Mouse (Mus musculus) NIH3T3 (cell line): Measurements from ENCODE around the gene Mfap5.
"Not testable (repeated sequence)": the region's sequence is repeated elsewhere in the genome, so short reads cannot be mapped to it uniquely, and the experiment has no call there.

ENCODE experiments used
- DNase-seq: peaks from one replicate; pipeline ENCODE4 v3.0.0-alpha.2; 2012; ENCODE audit warnings: low read depth

Gene Mfap5

GRCm38 (mm10) chr6:122512914-122513878 is 7.6 kb downstream of the Mfap5 start:
- DNase-seq: peak; percentile 72

DNA sequence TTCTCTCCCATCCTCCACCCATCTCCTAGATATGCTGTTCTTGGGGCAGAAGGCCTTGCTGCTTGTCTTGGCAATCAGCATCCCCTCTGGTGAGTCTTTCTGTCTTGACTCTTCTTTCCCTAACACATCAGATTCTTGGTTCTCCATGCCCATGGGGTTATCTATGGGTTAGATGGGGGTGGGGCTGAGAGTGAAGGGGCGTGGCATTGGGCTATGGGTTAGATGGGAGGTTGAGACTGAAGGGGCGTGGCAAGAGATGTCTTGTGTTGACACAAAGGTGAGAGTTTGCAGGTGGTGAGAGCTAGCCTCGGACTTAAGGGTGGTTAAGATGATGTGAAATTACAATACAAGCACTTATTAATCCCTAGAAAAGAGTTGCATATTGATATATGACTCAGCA is 8.7 kb downstream of the Mfap5 start:
- DNase-seq: no peak

DNA sequence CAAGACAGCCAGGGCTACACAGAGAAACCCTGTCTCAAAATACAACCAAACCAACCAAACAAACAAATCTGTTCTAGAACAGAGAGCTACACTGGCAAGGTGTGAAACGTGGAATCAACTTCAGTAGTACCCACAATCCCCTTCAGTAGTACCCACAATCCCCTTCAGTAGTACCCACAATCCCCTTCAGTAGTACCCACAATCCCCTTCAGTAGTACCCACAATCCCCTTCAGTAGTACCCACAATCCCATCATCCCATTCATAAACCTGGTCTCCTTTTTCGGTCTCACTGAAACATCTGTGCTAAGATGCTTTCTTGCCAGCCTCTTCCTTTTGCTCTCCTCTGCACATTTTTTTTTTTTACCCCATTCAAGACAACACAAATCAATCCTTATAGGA is 10.1 kb downstream of the Mfap5 start:
- not testable (repeated sequence) for DNase-seq

- DNase-seq: no peak
Observed at GRCm38 (mm10) chr6:122517668-122518067, 12.0 kb downstream of the Mfap5 start.

GRCm38 (mm10) chr6:122519384-122519783 is 13.7 kb downstream of the Mfap5 start:
- DNase-seq: peak; percentile 85

DNA sequence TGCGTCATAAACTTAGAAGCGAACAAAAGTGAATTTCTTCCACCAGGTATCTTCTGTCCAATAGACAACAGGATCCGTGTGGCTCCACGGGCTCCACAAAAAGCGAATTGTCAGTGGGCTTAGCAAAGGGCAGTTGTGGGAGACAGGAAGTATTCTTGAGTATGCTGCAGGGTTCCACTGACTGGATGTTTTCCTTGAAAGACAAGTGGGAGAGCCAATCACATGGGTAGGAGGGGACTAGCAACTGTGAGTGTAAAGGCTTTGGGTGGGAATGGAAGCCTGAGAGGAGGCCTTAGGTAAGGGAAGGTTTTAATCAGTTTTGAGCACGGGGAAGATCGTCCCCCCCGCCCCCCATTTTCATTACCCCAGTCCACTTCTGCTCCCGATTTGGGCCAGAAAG is 16.9 kb downstream of the Mfap5 start:
- DNase-seq: peak; percentile 54

GRCm38 (mm10) chr6:122523289-122523688 is 17.6 kb downstream of the Mfap5 start:
- DNase-seq: no peak

GRCm38 (mm10) chr6:122527596-122527995 is 22.0 kb downstream of the Mfap5 start:
- no peak for DNase-seq

GRCm38 (mm10) chr6:122528136-122528535 is 22.5 kb downstream of the Mfap5 start:
- DNase-seq: no peak

- peak; percentile 69 for DNase-seq
Observed at GRCm38 (mm10) chr6:122531466-122532174, 26.0 kb downstream of the Mfap5 start.

DNA sequence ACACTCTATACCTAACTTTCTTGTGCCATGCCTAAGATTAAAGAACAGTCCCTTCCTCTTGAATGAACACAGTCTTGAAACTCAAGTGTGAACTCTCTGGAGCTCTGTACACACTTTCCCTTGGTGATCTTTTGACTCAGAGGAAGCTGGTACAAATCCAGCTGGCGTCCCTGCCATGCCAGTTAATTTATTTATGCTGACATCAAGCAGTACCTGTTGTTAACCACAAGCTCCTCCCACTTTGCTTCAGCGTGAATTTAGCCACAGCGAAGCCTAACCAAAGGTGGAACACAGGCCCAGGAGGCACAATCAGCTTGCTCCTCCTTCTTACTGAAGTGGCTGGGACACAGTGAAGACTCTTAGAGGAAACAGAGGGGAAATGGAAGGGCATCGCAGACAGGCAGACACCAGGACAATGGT is 27.2 kb downstream of the Mfap5 start:
- peak; percentile 70 for DNase-seq

- DNase-seq: no peak
Observed at GRCm38 (mm10) chr6:122534032-122534431, 28.4 kb downstream of the Mfap5 start.

- DNase-seq: no peak
Observed at GRCm38 (mm10) chr6:122539564-122539963, 33.9 kb downstream of the Mfap5 start.

DNA sequence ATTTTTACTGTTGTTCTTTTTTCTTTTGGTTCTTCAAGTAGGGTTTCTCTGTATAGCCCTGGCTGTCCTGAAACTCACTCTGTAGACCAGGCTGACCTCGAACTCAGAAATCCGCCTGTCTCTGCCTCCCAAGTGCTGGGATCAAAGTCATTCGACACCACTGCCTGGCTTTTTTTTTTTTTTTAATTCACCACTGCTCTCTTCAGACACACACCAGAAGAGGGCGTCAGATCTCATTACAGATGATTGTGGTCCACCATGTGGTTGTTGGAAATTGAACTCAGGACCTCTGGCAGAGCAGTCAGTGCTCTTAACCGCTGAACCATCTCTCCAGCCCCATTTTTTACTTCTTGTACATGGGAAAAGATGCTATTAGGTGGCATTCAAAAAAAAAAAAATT is 36.8 kb downstream of the Mfap5 start:
- not testable (repeated sequence) for DNase-seq

DNA sequence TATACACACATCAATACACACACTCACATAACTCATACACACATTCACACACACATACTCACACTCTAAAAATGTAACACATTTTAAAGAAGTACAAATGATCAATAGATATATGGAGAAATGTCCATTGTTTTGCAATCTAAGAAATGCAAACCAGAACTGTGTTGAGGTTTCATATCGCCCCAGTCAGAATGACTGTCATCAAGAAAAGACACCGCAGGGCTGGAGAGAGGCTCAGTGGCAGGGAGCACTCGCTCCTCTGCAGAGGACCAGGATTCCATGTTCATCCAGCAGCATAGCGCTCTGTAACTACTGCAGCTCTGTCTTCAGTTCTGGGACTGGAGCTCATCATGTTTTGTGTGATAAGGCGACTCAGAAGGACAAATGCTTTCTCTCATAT is 37.9 kb downstream of the Mfap5 start:
- DNase-seq: no peak

- DNase-seq: no peak
Observed at GRCm38 (mm10) chr6:122544672-122545071, 39.0 kb downstream of the Mfap5 start.

GRCm38 (mm10) chr6:122545289-122545882 is 39.7 kb downstream of the Mfap5 start:
- peak; percentile 79 for DNase-seq

DNA sequence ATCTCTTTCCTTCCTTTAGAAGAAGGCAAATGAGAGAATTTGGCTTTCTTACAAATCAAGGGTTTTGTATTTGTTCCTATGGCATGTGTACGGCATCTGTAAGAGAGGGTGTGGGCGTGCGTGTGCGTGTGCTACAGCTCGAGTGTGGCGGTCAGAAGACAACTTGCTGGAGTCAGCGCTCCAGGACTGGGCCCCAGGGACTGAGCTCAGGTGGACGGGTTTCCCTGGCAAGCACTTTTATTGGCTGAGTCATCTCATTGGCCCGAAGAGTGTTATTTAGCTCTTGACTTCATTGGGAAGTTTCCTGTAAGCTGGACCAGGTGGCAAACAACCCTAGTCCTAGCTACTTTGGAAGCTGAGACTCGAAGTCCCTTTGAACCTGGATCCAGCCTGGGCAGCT is 40.3 kb downstream of the Mfap5 start:
- DNase-seq: peak; percentile 74

- no peak for DNase-seq
Observed at GRCm38 (mm10) chr6:122553606-122554005, 48.0 kb downstream of the Mfap5 start, which contains the start of gene Aicda. Aicda (plus strand) TSS chr6:122553801.

DNA sequence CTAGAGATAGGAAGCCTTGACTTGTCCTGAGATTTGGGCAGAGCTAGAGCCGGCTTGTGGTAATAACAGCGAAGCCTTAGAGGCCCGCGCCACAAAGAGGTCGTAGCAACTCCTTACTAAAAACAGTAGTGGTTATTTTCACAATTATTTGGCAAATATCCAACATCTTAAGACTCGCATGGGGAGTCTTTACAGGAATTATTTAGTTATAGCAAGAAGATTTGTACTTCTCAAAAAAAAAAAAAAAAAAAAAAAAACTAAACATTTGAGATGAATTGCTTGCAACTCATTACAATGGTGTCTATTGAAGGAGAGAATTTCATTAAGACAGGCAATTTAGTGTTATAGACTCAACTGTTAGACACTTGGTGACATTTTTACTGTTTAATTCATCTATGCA is 48.5 kb downstream of the Mfap5 start:
- DNase-seq: no peak

DNA sequence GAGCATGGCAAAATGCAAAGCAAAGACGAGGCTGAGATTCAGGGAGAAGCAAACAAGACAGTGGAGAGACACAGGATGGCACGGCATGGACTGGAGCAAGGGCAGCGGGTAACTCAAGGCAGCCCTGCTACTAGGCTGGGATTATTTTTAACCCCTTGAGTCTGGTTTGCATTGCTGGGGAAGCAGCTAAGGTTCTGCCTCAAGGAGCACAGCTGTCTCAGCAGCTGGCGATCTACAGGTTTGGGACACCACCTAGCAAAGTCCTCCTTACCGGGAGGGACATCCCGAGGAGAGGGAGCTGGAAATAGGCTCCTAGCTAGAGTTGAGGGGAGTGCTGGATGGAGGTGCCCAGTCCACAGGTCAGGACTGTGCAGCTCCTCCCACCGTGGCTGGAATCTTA is 49.6 kb downstream of the Mfap5 start:
- DNase-seq: no peak

GRCm38 (mm10) chr6:122556959-122557561 is 51.4 kb downstream of the Mfap5 start:
- DNase-seq: peak; percentile 96
